Mouse (Mus musculus) MEL (cell line): ENCODE results near the gene Iqcf3.

Source experiments
- CTCF ChIP-seq, 3 experiments: IDR thresholded peaks in 2 of 3; conservative IDR thresholded peaks in 1 of 3; 2 replicates each; pipeline ENCODE4 v1.5.1; 2011 to 2012; ENCODE audit warnings: low read length in 3 of 3, low read depth in 2 of 3, mild to moderate bottlenecking in 2 of 3, improper control_type of control experiment in 1 of 3, inconsistent platforms in 1 of 3, mixed read lengths in 1 of 3, moderate library complexity in 1 of 3; ENCODE audit not compliant: control insufficient read depth in 1 of 3, insufficient read depth in 1 of 3, poor library complexity in 1 of 3, severe bottlenecking in 1 of 3
- MAFK ChIP-seq: IDR thresholded peaks from 2 replicates; pipeline ENCODE4 v1.6.1; 2011; ENCODE audit warnings: low read depth, mild to moderate bottlenecking, low read length, improper control_type of control experiment, borderline replicate concordance
- MAZ ChIP-seq: IDR thresholded peaks from 2 replicates; pipeline ENCODE4 v1.6.1; 2012; ENCODE audit warnings: low read depth, mild to moderate bottlenecking, inconsistent platforms, low read length, improper control_type of control experiment
- RAD21 ChIP-seq: IDR thresholded peaks from 2 replicates; pipeline ENCODE4 v1.6.1; 2011; ENCODE audit warnings: mild to moderate bottlenecking, low read depth, low read length, improper control_type of control experiment
- ZC3H11A ChIP-seq: IDR thresholded peaks from 2 replicates; pipeline ENCODE4 v1.6.1; 2012; ENCODE audit warnings: low read depth, mild to moderate bottlenecking, inconsistent platforms, low read length, improper control_type of control experiment

- TF ChIP-seq CTCF (IDR thresholded peaks at IDR 0.05 in 2 of 3, conservative IDR thresholded peaks at IDR 0.05 in 1 of 3; ENCODE audit: control insufficient read depth in 1 of 3, insufficient read depth in 1 of 3, low read depth in 2 of 3, low read length in 3 of 3, poor library complexity in 1 of 3, severe bottlenecking in 1 of 3) (no peak), MAFK (no peak), MAZ (no peak), ZC3H11A (no peak), RAD21 (no peak)
Observed at GRCm38 (mm10) chr9:106483606-106484005, 77.8 kb downstream of the Iqcf3 start.
